In the genomic region with DNA sequence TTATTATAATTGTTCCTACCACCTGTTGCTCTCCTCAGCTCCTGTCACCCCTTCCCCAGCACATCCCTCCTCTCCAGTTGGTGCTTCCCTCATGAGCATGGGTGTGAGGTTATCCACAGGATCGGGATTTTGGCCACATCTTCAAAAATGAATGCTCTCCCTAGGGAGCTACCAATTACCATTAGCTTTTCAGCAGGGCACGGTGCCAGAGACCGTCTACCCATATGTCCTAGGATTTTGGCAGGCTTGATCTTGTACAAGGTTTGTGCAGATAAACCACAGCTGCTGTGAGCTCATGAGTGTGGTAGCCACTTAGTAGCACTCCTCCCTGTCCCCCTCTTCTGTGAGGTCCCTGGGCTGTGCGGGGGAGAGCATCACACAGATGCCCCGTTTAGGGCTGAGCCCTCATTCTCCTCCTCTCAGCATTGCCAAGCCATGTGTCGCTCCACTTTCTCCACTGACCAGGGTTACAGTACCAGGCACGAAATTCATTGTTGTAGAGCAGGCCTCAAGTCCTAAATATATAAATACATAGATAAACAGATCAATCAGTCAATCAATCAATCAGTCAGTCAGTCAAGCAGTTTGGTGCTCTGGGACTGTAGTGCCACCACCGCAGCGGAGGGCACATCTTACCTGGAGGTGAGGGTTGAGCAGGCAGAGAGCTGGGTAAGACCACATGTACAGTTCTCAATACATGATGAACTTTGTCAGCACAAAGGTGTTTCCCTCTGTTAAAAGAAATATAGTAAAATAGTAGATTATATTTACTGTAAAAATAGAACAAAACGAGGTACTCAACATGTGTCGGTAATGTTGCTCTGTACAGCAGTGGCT, we compare ENCODE assay signal across 8 mouse cellular contexts. TPM values are rescaled to one million over a fixed set of nuclear protein-coding genes. Genes with fewer than 3 reads are reported as not detected.
DNase-seq lines count a peak whose midpoint lies in the region; ATAC-seq and TF ChIP-seq lines count a peak whose summit lies in the region.

No protein-coding gene starts in this region.

- peak; percentile 35; the same call in 1 of the 2 replicates for ATAC-seq in midbrain, embryonic 11.5 days (ENCODE audit: low FRiP score)
- no peak for ATAC-seq in intestine, postnatal 0 days

- no peak overlapping the region for H3K4me3 ChIP-seq in midbrain, embryonic 11.5 days (ENCODE audit: low read depth, low read length)
- no peak overlapping the region for H3K4me3 ChIP-seq in midbrain, embryonic 10.5 days
- H3K4me3 ChIP-seq in intestine, postnatal 0 days (ENCODE audit: low read depth, low read length) = no peak overlapping the region
- no peak overlapping the region for H3K4me3 ChIP-seq in small intestine, adult 2 months (ENCODE audit: low read depth, low read length)

- H3K9me3 ChIP-seq in midbrain, embryonic 11.5 days (ENCODE audit: control insufficient read depth, low read length) = no peaks in the 10 kb centered on the region
- H3K9me3 ChIP-seq in midbrain, embryonic 10.5 days (replicated peaks) = no peaks in the 10 kb centered on the region
- H3K9me3 ChIP-seq in intestine, postnatal 0 days (ENCODE audit: control insufficient read depth) = no peaks in the 10 kb centered on the region

- no peak overlapping the region for H3K4me2 ChIP-seq in midbrain, embryonic 11.5 days
- H3K4me2 ChIP-seq in intestine, postnatal 0 days (replicated peaks; ENCODE audit: low read depth) = no peak overlapping the region

- TF ChIP-seq CTCF in intestine, postnatal 0 days (IDR thresholded peaks at IDR 0.05; ENCODE audit: low read depth) = no peak
- TF ChIP-seq CTCF in small intestine, adult 2 months (IDR thresholded peaks at IDR 0.05; ENCODE audit: extremely low read depth, insufficient read length, insufficient replicate concordance, low read depth, low read length) = no peak

- H3K36me3 ChIP-seq in midbrain, embryonic 11.5 days (ENCODE audit: control insufficient read depth, insufficient read depth, low read length) = no peaks in the 10 kb centered on the region
- H3K36me3 ChIP-seq in midbrain, embryonic 10.5 days = peaks cover 19% of the 10 kb centered on the region
- no peaks in the 10 kb centered on the region for H3K36me3 ChIP-seq in intestine, postnatal 0 days (ENCODE audit: control insufficient read depth, insufficient read depth)
- 0 out of 2 replicates have a peak, but pooled peaks cover 2% of the 10 kb centered on the region for H3K36me3 ChIP-seq in small intestine, adult 2 months (ENCODE audit: control insufficient read depth, insufficient read depth, low read length)

- peak; percentile 39 for DNase-seq in adrenal gland, postnatal 14 days
- DNase-seq in adrenal gland, adult 8-10 months = no peak
- DNase-seq in midbrain, embryonic 11.5 days (ENCODE audit: low spot score, missing footprints) = no peak
- no peak for DNase-seq in midbrain, embryonic 10.5 days (ENCODE audit: low spot score)
- no peak for DNase-seq in embryo, embryonic 10 days (ENCODE audit: low spot score)
- no peak for DNase-seq in embryo, embryonic 9.5 days (ENCODE audit: extremely low spot score)

- 85% methylated on average over 11 of the region's 11 CpGs for WGBS in midbrain, embryonic 11.5 days
- 87% methylated on average over 11 of the region's 11 CpGs for WGBS in midbrain, embryonic 10.5 days
- 74% methylated on average over 11 of the region's 11 CpGs for WGBS in intestine, postnatal 0 days
- WGBS in small intestine, adult 2 months = 70% methylated on average over 11 of the region's 11 CpGs

- H3K4me1 ChIP-seq in midbrain, embryonic 11.5 days (ENCODE audit: control insufficient read depth, insufficient read depth, low read length) = peaks cover 6% of the 10 kb centered on the region; the same call in 1 of the 2 replicates
- peaks cover 35% of the 10 kb centered on the region for H3K4me1 ChIP-seq in midbrain, embryonic 10.5 days
- peaks cover 12% of the 10 kb centered on the region for H3K4me1 ChIP-seq in intestine, postnatal 0 days (replicated peaks; ENCODE audit: control insufficient read depth, insufficient read depth, low read length)
- H3K4me1 ChIP-seq in small intestine, adult 2 months (ENCODE audit: control insufficient read depth, insufficient read depth, insufficient read length, low read length) = peaks cover 17% of the 10 kb centered on the region

- TF ChIP-seq POLR2A in small intestine, adult 2 months (IDR thresholded peaks at IDR 0.05; ENCODE audit: low read depth, low read length) = no peak

- H3K9ac ChIP-seq in midbrain, embryonic 11.5 days (ENCODE audit: low read length) = no peak overlapping the region
- H3K9ac ChIP-seq in intestine, postnatal 0 days (ENCODE audit: low read depth, low read length) = no peak overlapping the region

- no peaks in the 10 kb centered on the region for H3K27me3 ChIP-seq in midbrain, embryonic 11.5 days (ENCODE audit: control insufficient read depth, insufficient read depth, low read length)
- no peaks in the 10 kb centered on the region for H3K27me3 ChIP-seq in midbrain, embryonic 10.5 days (ENCODE audit: low read depth, poor library complexity, severe bottlenecking)
- H3K27me3 ChIP-seq in intestine, postnatal 0 days (replicated peaks; ENCODE audit: control insufficient read depth, insufficient read depth, low read length) = no peaks in the 10 kb centered on the region
- H3K27me3 ChIP-seq in small intestine, adult 2 months (ENCODE audit: control insufficient read depth, insufficient read depth, low read length) = no peaks in the 10 kb centered on the region

- no peak overlapping the region for H3K27ac ChIP-seq in midbrain, embryonic 11.5 days (ENCODE audit: low read depth, low read length)
- H3K27ac ChIP-seq in midbrain, embryonic 10.5 days (replicated peaks) = no peak overlapping the region
- 0 out of 2 replicates have a peak overlapping the region, but pooled peaks have one; percentile 0 for H3K27ac ChIP-seq in intestine, postnatal 0 days (ENCODE audit: low read depth, low read length)
- H3K27ac ChIP-seq in small intestine, adult 2 months (ENCODE audit: insufficient read depth, low read depth, low read length) = 0 out of 2 replicates have a peak overlapping the region, but pooled peaks have one; percentile 26

RNA-seq across cellular contexts. Expression of a gene that starts 27.0 kb away (rescaled TPM):
- 28.8 and 29.2 TPM in 2 replicates for total RNA-seq in adrenal gland, postnatal 14 days (2021)
- 10 to 100 TPM; 31.7 to 41.4 (median 35.1) TPM for total RNA-seq in adrenal gland, adult 8-10 months (2022)
- 15.9 and 18.2 TPM in 2 replicates for polyA plus RNA-seq in midbrain, embryonic 11.5 days (2014; fragmentation: Nextera tagmentation; extraction: Ambion mirVana)
- polyA plus RNA-seq in midbrain, embryonic 10.5 days (2016; fragmentation: Nextera tagmentation; extraction: Ambion mirVana) = 11.0 and 11.8 TPM in 2 replicates
- polyA plus RNA-seq in intestine, postnatal 0 days (2015; fragmentation: Nextera tagmentation; extraction: Ambion mirVana) = 6.8 and 7.7 TPM in 2 replicates
- 3.1 and 6.3 TPM in 2 replicates for polyA plus RNA-seq in small intestine, adult 2 months (2012; rRNA removed)

Comparison
In these comparisons a context has a peak if more than half of its experiments do, and no peak if none do; other contexts are left out.
1. H3K27ac ChIP-seq: peak in intestine, postnatal 0 days (single experiment) and small intestine, adult 2 months (single experiment); none in midbrain, embryonic 11.5 days (single experiment) and midbrain, embryonic 10.5 days (single experiment).